Mouse (Mus musculus): ENCODE results near the gene Dlg4. TPM values are rescaled to one million over a fixed set of nuclear protein-coding genes. Genes with fewer than 3 reads are reported as not detected.
A peak's percentile ranks its signal among the peaks of the same experiment; 100 is the strongest.

The Dlg4 gene
- polyA plus RNA-seq, 1 experiment from 2014 or later, result 29.8 TPM

DNA sequence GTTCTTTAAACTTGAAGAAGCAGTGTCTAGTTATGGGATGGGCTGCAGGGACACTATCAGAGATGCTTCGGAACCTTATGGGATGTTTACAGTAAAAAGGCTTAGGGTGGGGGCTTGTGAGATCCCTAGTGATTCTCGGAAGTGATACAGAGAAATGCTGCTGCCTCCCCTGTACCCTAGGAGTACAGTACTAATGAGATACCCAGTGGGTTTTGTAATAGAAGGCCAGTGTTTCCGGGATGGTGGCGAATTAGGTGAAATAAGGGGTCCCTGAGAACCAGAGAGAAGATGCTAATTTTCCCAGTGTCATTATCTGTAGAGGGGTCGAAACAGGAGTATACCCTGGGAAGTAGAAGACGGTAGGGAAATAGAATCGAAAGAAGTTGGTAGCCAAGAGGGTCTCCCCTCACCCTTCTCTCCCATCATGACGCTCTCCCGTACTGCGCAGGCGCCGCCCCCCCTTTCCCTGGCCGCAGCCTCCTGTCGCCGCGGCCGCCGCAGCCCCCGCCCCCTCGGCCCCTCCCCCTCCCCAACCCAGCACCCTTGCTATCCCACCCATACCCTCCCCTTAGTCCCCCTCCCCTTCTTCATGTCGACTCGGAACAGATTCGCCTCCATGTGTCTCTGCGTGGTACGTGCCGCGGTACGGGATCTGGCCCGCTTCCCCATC is 6.9 kb downstream of the Dlg4 start:
- Histone ChIP-seq H3K27ac (replicated peaks) (peak overlapping the region; percentile 38), H3K36me3 (no peaks in the 10 kb centered on the region), H3K4me1 (peaks cover 85% of the 10 kb centered on the region), H3K9me3 (no peaks in the 10 kb centered on the region), H3K27me3 (no peaks in the 10 kb centered on the region), H3K4me2 (replicated peaks) (peak overlapping the region; percentile 60), H3K4me3 (peak overlapping the region; percentile 39), H3K9ac (replicated peaks) (peak overlapping the region; percentile 49)
- no peak for ATAC-seq (replicated peaks)
- WGBS, result 5% methylated on average over 26 of the region's 29 CpGs

DNA sequence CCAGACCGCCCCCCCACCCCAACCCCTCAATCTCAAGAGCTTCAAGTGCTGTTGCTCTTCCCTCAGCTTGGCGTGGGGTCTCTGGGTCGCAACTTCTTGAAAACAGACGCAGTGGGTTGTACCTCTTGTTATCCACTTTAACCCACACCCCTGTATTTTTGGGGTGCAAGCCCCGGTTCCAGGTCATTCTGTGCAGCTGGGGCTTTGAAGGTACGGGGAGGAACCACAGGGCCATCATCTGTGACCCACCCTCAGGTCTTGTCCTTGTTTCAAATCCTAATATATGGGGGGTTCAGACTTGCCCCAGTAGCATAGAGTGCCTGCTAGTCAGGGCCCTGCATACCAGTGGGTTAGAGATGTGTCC is 7.4 kb downstream of the Dlg4 start:
- Histone ChIP-seq H3K9ac (replicated peaks) (peak overlapping the region; percentile 49), H3K4me3 (peak overlapping the region; percentile 39), H3K9me3 (no peaks in the 10 kb centered on the region), H3K4me2 (replicated peaks) (peak overlapping the region; percentile 60), H3K27me3 (no peaks in the 10 kb centered on the region), H3K27ac (replicated peaks) (peak overlapping the region; percentile 38), H3K36me3 (no peaks in the 10 kb centered on the region), H3K4me1 (peaks cover 84% of the 10 kb centered on the region)
- 12% methylated on average over 6 of the region's 6 CpGs for WGBS
- ATAC-seq (replicated peaks), result no peak

DNA sequence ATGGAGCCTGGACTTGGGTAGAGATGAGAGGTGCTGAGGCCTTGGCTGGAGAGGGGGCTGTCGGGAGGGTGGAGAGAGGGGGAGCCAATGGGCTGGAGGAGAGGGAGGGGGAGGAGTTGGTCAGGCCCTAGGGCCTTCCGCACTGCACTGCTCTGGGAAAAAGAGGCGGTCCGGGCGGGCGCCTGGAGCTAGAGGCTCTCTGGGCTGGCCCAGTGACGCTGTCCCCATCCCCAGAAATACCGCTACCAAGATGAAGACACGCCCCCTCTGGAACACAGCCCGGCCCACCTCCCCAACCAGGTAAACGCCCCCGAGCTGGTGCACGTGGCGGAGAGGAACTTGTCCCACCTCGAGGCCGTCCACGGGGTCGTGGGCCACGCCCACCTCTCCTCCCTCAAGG is 9.9 kb downstream of the Dlg4 start:
- Histone ChIP-seq H3K36me3 (peaks cover 10% of the 10 kb centered on the region), H3K4me3 (peak overlapping the region; percentile 11), H3K9ac (replicated peaks) (0 out of 2 replicates have a peak overlapping the region, but pooled peaks have one; percentile 0), H3K27me3 (no peaks in the 10 kb centered on the region), H3K4me2 (replicated peaks) (peak overlapping the region; percentile 48), H3K9me3 (no peaks in the 10 kb centered on the region), H3K4me1 (peaks cover 87% of the 10 kb centered on the region), H3K27ac (replicated peaks) (peak overlapping the region; percentile 95)
- no peak for ATAC-seq (replicated peaks)
- 2% methylated on average over 19 of the region's 19 CpGs for WGBS

- H3K4me3 ChIP-seq, result no peak overlapping the region
- no peak for ATAC-seq (replicated peaks)
- H3K9me3 ChIP-seq, result no peaks in the 10 kb centered on the region
- WGBS, result 30% methylated on average over 9 of the region's 9 CpGs
- peak overlapping the region; percentile 48 for H3K4me2 ChIP-seq (replicated peaks)
- H3K27me3 ChIP-seq, result no peaks in the 10 kb centered on the region
- H3K4me1 ChIP-seq, result peaks cover 81% of the 10 kb centered on the region
- H3K36me3 ChIP-seq, result peaks cover 17% of the 10 kb centered on the region
- H3K9ac ChIP-seq (replicated peaks), result peak overlapping the region; percentile 27
- H3K27ac ChIP-seq (replicated peaks), result peak overlapping the region; percentile 95
These were observed 10.7 kb downstream of the Dlg4 start for GRCm38 (mm10) chr11:70027397-70027796.

DNA sequence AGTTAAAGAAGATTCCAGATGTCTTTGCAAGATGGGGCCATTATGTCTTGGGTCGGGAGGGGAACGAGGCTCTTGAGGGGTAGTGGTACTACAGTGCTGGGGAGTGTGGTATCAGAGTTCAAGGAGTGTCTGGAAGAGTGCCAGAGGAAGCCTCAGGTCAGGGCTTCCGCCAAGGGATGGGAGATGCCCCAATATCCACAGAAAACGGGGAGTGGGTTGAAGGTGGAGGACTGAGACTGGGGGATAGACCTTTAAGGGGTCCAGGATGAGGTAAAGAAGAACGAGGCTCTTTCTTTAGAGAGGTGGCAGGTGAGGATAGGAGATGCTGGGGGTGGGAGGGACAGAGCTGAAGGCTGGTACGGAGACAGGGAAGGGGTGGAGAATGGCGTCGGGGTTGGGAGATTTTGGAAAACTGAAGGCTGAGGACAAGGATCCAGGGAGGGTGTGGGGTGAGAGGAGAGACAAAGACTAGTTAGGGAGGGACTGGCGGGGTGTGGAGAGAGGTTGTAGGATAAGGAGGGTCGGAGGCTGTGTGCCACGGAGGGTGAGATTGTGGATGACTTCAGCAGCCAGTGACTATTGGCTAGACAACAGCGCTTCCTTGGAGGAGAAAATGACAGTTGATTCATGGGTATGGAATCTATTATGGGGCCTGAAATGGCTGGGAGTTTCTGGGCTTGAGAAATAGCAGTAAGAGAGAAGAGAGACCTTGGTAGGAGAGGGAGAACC is 11.8 kb downstream of the Dlg4 start:
- Histone ChIP-seq H3K9ac (replicated peaks) (peak overlapping the region; percentile 39), H3K27me3 (no peaks in the 10 kb centered on the region), H3K9me3 (no peaks in the 10 kb centered on the region), H3K4me3 (peak overlapping the region; percentile 30), H3K36me3 (peaks cover 23% of the 10 kb centered on the region), H3K4me2 (replicated peaks) (peak overlapping the region; percentile 48), H3K4me1 (peaks cover 69% of the 10 kb centered on the region), H3K27ac (replicated peaks) (peak overlapping the region; percentile 95)
- ATAC-seq (replicated peaks), result peak; percentile 8
- WGBS, result 17% methylated on average over 12 of the region's 12 CpGs

GRCm38 (mm10) chr11:70029130-70029801 is 12.5 kb downstream of the Dlg4 start:
- H3K4me1 ChIP-seq, result peaks cover 64% of the 10 kb centered on the region
- under 1% methylated on average over 20 of the region's 20 CpGs for WGBS

GRCm38 (mm10) chr11:70029829-70030550 is 13.2 kb downstream of the Dlg4 start:
- Histone ChIP-seq H3K4me3 (peak overlapping the region; percentile 30), H3K9me3 (no peaks in the 10 kb centered on the region), H3K27me3 (no peaks in the 10 kb centered on the region), H3K27ac (replicated peaks) (peak overlapping the region; percentile 95), H3K4me1 (peaks cover 59% of the 10 kb centered on the region), H3K4me2 (replicated peaks) (peak overlapping the region; percentile 48), H3K36me3 (peaks cover 26% of the 10 kb centered on the region), H3K9ac (replicated peaks) (peak overlapping the region; percentile 34)
- WGBS, result 16% methylated on average over 11 of the region's 11 CpGs
- peak; percentile 63 for ATAC-seq (replicated peaks)

More at GRCm38 (mm10) chr11:70029130-70029801, 12.5 kb downstream of the Dlg4 start:
- ATAC-seq (replicated peaks), result peak; percentile 92
- peak overlapping the region; percentile 39 for H3K9ac ChIP-seq (replicated peaks)
- H3K9me3 ChIP-seq, result no peaks in the 10 kb centered on the region
- peaks cover 26% of the 10 kb centered on the region for H3K36me3 ChIP-seq
- peak overlapping the region; percentile 30 for H3K4me3 ChIP-seq
- peak overlapping the region; percentile 48 for H3K4me2 ChIP-seq (replicated peaks)
- H3K27me3 ChIP-seq, result no peaks in the 10 kb centered on the region
- H3K27ac ChIP-seq (replicated peaks), result peak overlapping the region; percentile 95

- H3K9me3 ChIP-seq, result no peaks in the 10 kb centered on the region
- peaks cover 26% of the 10 kb centered on the region for H3K36me3 ChIP-seq
- no peak for ATAC-seq (replicated peaks)
- H3K27me3 ChIP-seq, result no peaks in the 10 kb centered on the region
- H3K4me1 ChIP-seq, result peaks cover 54% of the 10 kb centered on the region
- H3K4me3 ChIP-seq, result peak overlapping the region; percentile 30
- peak overlapping the region; percentile 48 for H3K4me2 ChIP-seq (replicated peaks)
- WGBS, result 93% methylated on average over 28 of the region's 28 CpGs
- peak overlapping the region; percentile 34 for H3K9ac ChIP-seq (replicated peaks)
- peak overlapping the region; percentile 95 for H3K27ac ChIP-seq (replicated peaks)
These were observed 14.0 kb downstream of the Dlg4 start for GRCm38 (mm10) chr11:70030651-70031320.

DNA sequence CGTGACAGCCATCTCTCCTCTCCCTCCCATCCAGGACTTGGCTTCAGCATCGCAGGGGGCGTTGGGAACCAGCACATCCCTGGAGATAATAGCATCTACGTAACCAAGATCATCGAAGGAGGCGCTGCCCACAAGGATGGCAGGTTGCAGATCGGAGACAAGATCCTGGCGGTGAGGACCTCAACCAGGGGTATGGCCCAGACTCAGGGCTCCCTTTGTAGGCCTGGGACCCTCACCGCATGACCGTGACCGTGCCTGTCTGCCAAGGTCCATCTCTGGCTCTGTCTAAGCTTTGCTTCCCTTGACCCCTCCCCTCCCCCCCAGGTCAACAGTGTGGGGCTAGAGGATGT is 14.6 kb downstream of the Dlg4 start:
- no peak for ATAC-seq (replicated peaks)
- Histone ChIP-seq H3K4me2 (replicated peaks) (no peak overlapping the region), H3K27ac (replicated peaks) (peak overlapping the region; percentile 95; the same call in 1 of the 2 replicates), H3K4me1 (peaks cover 49% of the 10 kb centered on the region), H3K4me3 (no peak overlapping the region), H3K27me3 (no peaks in the 10 kb centered on the region), H3K9ac (replicated peaks) (no peak overlapping the region), H3K9me3 (no peaks in the 10 kb centered on the region), H3K36me3 (peaks cover 26% of the 10 kb centered on the region)
- 97% methylated on average over 11 of the region's 11 CpGs for WGBS

DNA sequence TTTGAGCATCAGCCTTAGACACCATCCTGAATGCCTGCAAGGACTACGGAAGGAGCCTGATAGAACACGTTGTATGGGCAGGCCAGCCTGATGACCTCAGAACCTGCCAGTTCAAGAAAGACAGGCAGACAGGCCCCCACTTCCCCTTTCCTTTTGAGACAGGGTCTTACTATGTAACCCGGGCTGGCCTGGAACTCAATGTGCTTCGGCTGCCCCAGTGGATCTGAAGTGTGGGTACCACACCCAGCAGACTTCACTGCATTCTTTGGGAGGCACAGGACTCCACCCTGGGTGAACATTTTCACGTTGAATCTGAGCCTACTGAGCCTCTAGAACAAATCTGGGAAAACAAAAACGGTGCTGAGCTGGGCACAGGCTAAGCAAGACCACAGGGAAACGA is 21.4 kb downstream of the Dlg4 start:
- Histone ChIP-seq H3K27ac (replicated peaks) (no peak overlapping the region), H3K4me2 (replicated peaks) (no peak overlapping the region), H3K9me3 (no peaks in the 10 kb centered on the region), H3K36me3 (peaks cover 43% of the 10 kb centered on the region), H3K4me1 (no peaks in the 10 kb centered on the region), H3K9ac (replicated peaks) (no peak overlapping the region), H3K4me3 (no peak overlapping the region), H3K27me3 (no peaks in the 10 kb centered on the region)
- ATAC-seq (replicated peaks), result no peak
- 82% methylated on average over 7 of the region's 7 CpGs for WGBS

DNA sequence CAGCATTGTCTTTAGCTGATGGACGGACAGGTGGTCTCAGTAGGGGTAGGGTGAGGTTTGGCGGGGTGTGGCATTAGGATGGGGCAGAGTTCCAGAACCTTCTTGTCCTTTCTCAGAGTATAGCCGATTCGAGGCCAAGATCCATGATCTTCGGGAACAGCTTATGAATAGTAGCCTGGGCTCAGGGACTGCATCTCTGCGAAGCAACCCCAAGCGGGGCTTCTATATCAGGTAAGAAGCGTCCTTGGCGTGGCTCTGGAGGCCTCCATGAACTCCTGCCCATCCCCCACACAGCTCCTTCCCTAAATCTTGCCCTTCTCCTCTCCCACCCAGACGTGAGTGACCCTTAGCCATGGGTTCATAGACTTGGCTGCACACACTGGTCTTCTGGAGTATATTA is 22.9 kb downstream of the Dlg4 start:
- H3K27ac ChIP-seq (replicated peaks), result no peak overlapping the region
- H3K9ac ChIP-seq (replicated peaks), result no peak overlapping the region
- 92% methylated on average over 10 of the region's 10 CpGs for WGBS
- H3K4me2 ChIP-seq (replicated peaks), result no peak overlapping the region
- no peak for ATAC-seq (replicated peaks)
- no peaks in the 10 kb centered on the region for H3K9me3 ChIP-seq
- no peak overlapping the region for H3K4me3 ChIP-seq
- no peaks in the 10 kb centered on the region for H3K4me1 ChIP-seq
- H3K27me3 ChIP-seq, result no peaks in the 10 kb centered on the region
- peaks cover 52% of the 10 kb centered on the region for H3K36me3 ChIP-seq

Measured in forebrain, embryonic 15.5 days (tissue).